Mouse (Mus musculus) myocyte (in vitro differentiated cells): Measurements from ENCODE around the gene Plpp1.

Experiments used
- MYOG ChIP-seq, 3 experiments: IDR thresholded peaks; one replicate each; pipeline ENCODE4 v1.6.1; 2011; ENCODE audit warnings: control low read depth in 2 of 3, low read depth in 2 of 3, mild to moderate bottlenecking in 2 of 3; ENCODE audit not compliant: insufficient read length in 2 of 3, control insufficient read depth in 1 of 3, insufficient read depth in 1 of 3
- POLR2A ChIP-seq: IDR thresholded peaks from one replicate; pipeline ENCODE4 v1.6.1; 2011; ENCODE audit warnings: low read depth, mild to moderate bottlenecking, control low read depth, moderate library complexity; ENCODE audit not compliant: insufficient read length

- no peak for TF ChIP-seq POLR2A
- TF ChIP-seq MYOG (IDR thresholded peaks at IDR 0.05; ENCODE audit: control insufficient read depth in 1 of 3, insufficient read depth in 1 of 3, insufficient read length in 2 of 3, low read depth in 2 of 3) = no peak
Measured at GRCm38 (mm10) chr13:112799721-112800241, 811 bp upstream of the Plpp1 start.
